Mouse (Mus musculus): ENCODE measurements around the gene Msrb3. TPM values are rescaled to one million over a fixed set of nuclear protein-coding genes. Genes with fewer than 3 reads are reported as not detected.

Msrb3 gene
- polyA plus RNA-seq, 1 experiment from 2014 or later = 3.3 TPM

DNA sequence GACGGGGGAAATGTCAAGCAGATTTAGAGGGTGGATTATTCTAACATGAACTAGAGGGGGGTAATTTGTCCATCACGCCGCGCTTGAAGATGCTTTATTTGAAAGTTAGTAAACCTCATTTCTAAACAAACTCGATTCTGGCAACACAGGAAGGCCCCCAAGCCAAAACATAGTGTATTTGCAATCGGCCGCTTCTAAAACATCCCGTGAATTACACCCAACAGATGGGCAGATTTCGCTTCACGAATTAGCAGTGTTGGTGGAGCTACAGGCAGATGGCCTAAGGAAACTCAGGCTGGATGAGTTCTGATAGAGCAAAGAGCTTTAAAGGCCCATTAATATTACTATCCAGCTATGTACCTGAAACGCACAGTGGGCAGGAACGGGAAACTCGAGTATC is 1.2 kb upstream of the Msrb3 start:
- DNase-seq (ENCODE audit: low spot score) = no peak

GRCm38 (mm10) chr10:120898357-120898756 is 544 bp downstream of the Msrb3 start:
- no peak for DNase-seq (ENCODE audit: low spot score)

DNA sequence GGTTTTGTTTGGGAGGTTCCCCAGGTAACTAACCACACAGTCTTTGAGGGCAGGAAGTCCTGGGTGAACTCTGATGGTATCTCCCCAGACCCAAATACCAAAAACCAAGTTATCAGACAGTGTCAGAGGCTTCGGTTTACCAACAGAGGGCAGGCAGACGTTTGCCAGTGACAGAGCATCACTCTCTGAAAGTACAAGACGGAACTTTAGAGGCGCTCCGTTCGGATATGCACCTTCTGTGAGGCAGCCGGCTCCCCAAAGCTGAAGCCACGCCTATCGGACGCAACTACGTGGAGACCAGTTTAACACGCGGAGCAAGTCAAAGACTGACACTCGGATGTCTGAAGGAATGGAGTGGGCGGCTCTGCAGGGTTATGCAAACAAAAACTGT is 3.0 kb downstream of the Msrb3 start:
- DNase-seq (ENCODE audit: low spot score) = peak; percentile 66

GRCm38 (mm10) chr10:120894978-120895898 is 3.7 kb downstream of the Msrb3 start:
- DNase-seq (ENCODE audit: low spot score) = no peak

DNA sequence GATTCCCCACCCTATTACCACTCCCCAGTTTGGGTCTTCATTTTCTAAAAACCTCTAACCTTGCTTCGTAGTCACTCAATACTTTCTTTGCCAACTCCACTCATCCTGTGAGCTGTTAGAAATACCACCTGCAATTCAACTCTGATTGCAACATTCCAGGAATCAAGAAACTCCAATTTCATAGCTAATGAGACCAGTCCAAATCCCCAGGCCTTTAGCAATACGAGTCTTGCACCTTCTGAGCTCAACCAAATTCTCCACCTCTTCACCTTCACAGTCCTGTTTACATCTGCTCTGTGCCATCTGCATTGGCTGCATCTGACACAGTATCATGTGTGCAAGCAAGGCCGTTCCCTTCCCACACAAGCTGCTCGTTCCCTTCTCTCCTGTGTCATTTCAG is 5.0 kb downstream of the Msrb3 start:
- DNase-seq (ENCODE audit: low spot score) = no peak

GRCm38 (mm10) chr10:120891131-120891530 is 7.8 kb downstream of the Msrb3 start:
- no peak for DNase-seq (ENCODE audit: low spot score)

DNA sequence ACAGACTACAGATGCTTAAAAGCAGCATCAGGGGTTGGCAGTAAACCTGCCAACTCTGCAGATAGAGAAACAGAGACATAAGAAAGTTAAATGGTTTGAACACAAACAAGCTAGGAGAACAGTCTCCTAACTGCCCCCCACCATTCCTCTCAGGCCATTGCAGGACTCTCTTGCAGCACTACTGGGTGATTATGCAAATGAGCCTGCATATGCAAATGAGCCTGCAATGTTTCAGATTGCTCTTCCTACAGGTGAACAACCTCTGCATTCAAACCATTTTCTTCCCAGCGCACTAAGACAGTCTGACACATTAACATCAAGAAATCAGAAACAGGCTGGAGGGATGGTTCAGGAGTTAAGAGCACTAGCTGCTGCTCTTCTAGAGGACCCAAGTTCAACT is 8.3 kb downstream of the Msrb3 start:
- DNase-seq (ENCODE audit: low spot score) = no peak

DNA sequence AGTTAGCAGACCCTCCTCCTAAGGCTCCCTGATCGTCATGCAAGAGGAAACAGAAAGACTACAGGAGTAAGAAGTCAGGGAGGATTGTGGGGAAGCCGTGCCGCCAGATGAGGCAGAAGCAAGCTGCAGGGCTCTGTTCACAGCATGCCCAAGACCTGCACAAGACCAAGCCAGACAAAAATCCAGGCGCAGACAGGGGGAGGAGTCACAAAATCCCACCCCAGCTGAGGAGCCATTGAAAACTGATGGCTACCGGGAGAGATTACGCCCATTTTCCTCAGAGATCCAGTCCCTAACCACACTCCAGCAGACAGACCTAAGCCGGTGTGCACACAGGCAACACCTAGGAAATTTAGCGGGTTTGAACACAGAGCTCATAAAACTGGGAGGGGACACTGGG is 10.4 kb downstream of the Msrb3 start:
- DNase-seq (ENCODE audit: low spot score) = no peak

DNA sequence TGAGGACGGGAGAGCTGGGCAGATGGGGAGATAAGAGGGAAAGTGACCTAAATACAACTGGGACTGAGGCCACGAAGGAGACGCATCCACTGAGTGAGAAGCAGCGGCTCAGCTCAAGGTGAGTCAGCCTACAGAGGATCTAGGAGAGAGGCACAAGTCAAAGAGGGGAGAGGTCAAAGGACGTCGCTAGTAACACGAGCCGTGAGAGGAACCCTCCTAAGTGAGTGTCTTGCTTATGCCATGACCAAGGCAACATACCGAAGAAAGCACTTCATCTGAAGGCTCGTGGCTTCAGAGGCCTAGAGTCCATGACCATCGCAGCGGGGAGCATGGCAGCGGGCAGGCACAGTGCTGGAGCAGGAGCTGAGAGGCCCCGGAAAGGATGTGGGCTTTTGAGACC is 14.7 kb downstream of the Msrb3 start:
- no peak for DNase-seq (ENCODE audit: low spot score)

DNA sequence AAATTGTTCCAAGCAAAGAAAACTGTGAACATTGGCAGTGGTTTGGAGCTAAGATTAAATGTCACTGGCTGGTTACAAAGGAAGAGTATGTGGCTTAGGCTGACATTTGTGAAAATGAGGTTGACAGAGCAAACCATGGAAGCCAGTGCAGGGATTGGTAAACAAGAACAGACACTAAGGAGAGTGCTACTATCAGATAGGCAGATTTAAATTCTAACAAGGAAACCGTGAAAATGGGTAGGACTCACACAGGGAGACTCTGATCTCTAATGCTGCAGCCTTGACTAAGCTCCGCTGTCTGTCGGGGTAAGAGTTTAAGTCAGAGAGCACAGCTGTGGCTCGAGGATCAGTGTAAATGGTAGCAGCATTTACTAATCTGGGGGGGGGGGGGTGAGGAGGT is 15.2 kb downstream of the Msrb3 start:
- no peak for DNase-seq (ENCODE audit: low spot score)

GRCm38 (mm10) chr10:120883069-120883415 is 15.9 kb downstream of the Msrb3 start:
- no peak for DNase-seq (ENCODE audit: low spot score)

GRCm38 (mm10) chr10:120882347-120883068 is 16.4 kb downstream of the Msrb3 start:
- DNase-seq (ENCODE audit: low spot score) = peak; percentile 23

GRCm38 (mm10) chr10:120876549-120877270 is 22.2 kb downstream of the Msrb3 start:
- no peak for DNase-seq (ENCODE audit: low spot score)

- peak; percentile 66 for DNase-seq (ENCODE audit: low spot score)
These were observed 23.0 kb downstream of the Msrb3 start for GRCm38 (mm10) chr10:120875672-120876463.

GRCm38 (mm10) chr10:120874261-120874660 is 24.6 kb downstream of the Msrb3 start:
- DNase-seq (ENCODE audit: low spot score) = no peak

- DNase-seq (ENCODE audit: low spot score) = no peak
These were observed 25.2 kb downstream of the Msrb3 start for GRCm38 (mm10) chr10:120873646-120874201.

- DNase-seq (ENCODE audit: low spot score) = peak; percentile 59
These were observed 26.4 kb downstream of the Msrb3 start for GRCm38 (mm10) chr10:120872483-120872862.

DNA sequence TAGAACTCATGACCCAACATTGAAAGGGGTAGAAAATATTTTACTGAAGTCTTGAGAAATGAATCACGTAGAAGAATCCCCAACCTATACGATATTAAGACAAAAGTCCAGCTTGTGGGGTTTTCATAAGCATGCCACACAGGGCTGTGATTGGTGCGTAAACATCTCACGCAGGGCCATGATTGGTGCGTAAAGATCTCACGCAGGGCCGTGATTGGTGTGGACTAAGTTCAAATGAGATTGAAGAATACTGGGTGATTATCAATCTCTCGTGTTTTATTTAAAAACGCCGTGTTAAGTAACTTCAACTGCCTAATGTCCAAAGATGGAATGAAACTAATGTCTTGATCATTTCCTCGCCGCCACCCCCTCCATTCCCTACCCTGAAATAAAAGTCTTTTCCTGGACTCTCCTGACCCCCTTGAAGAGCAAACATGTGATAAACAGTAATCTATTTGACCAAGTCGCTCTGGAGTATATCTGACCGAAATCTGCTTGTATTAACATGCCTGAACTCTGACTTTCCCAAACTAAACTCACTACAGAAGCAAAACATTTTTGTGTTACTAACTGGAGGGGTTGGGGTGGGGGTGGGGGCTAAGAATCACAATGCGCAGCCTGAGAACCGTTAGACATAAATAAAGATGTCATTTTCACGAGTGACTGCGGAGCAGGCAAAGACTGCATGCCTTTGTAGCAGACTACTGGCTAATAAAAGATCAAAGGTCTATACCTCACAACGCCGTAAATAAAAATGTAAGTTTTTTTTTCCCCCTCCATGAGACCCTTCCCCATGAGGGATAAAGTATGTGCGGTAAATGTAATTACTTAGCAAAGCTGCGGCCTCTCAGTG is 27.0 kb downstream of the Msrb3 start:
- no peak for DNase-seq (ENCODE audit: low spot score)

GRCm38 (mm10) chr10:120871096-120871495 is 27.8 kb downstream of the Msrb3 start:
- DNase-seq (ENCODE audit: low spot score) = no peak

DNA sequence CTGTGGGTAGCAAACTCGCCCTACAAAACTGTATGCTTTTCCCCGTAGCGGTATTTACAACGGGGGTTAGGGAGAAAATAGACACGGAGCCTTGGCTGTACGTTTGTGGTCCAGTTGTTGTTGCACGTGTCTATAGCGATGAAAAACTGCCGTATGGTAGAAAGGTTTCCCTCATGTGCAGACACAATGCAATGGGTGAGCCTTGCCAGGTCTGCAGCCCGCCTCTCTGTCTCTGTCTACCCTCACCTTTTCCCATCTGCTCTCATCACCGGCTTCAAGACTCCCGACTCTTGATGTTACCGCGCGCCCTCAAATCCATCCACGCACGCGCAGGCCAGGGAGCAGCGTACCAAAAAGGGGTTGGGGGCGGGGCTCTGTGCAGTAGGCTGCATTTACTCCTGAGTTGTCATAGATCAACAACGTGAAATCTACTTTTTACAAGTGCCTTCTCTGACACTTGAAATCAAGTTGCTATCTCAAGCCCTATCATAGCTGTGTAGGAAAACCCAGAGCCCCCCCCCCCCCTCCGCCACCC is 29.6 kb downstream of the Msrb3 start:
- DNase-seq (ENCODE audit: low spot score) = no peak

Measured in thymus, postnatal 0 days (tissue).